Mouse (Mus musculus) spleen, adult 18-20 months (tissue): ENCODE results near the gene Dcun1d1.

Experiments used
- DNase-seq, 2 experiments: peaks; one replicate each; pipeline ENCODE4 v3.0.0; 2022; ENCODE audit warnings: mixed read lengths in 2 of 2

Gene Dcun1d1

DNA sequence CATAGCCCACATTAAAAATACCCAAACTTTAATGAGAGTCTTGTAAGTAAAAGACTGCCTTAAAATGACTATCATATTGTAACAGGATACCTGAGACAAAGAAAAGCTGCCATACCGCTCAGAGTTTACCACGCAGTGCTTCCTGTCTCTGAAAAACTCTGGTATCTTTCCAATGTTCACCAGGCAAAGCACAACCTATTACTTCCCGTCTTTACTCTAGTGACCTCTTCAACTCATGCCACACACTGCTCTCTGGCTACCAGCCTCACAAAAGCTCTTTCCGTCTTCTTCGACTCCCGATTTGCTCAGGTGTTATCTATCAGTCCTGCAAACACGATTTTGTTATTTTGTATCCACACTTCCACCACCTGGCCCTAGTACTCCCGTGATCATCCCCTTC lies 7.4 kb downstream of the Dcun1d1 start:
- no peak for DNase-seq

GRCm38 (mm10) chr3:35929406-35929805 lies 7.8 kb downstream of the Dcun1d1 start:
- no peak for DNase-seq

DNA sequence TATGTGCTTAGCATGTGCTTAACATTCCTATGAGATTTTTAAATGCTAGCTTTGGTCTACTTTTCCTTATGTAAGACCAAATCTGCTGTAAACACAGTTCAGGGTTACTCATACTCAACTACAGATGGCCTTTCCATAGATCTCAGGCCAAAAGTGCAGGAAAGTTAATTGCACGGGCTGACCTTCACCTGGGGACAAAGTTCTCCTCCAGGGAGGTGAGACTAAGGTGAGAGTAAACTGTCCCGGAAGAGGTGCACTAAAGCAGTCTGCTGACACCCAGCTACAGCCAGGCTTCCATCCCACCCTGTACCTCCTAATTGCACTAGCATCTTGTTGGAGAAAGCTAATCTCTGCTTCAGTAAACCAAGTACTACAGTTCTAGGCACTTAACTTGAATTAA lies 11.4 kb downstream of the Dcun1d1 start:
- DNase-seq, result no peak

DNA sequence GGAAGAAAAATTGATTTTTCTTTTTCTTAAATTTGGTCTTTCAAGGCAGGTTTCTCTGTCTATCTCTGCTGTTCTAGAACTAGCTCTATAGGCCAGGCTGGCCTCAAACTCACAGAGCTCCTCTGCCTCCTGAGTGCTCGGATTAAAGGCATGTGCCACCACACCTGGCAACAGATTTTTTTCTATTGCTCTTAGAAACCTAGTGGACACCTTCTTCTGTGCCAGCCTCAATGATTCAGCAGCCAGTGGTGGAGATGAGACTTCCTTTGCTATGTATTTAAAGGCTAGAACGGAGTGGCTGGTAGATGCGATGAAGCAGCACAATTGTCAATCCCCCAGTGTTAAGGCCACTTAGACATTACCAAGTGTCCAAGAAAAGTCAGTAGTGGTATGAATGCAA lies 13.2 kb downstream of the Dcun1d1 start:
- no peak for DNase-seq

GRCm38 (mm10) chr3:35923495-35923894 lies 13.8 kb downstream of the Dcun1d1 start:
- DNase-seq, result no peak

DNA sequence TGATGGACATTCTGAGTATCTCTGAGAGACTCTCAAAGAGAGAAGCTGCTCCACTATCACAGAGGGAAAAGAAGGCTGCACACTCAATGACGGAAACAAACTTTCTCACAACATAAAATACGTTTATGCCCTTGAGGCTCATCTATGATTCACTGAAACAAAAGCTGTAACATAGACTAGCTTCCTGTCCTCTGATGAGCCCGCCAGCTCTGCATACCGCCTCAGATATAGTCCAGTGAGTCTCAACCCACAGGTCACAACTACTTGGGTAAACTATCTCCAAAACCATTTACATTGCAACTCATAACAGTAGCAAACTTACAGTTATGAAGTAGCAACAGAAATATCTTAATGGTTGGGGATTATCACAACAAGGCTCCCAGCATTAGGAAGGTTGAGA lies 14.7 kb downstream of the Dcun1d1 start:
- DNase-seq, result no peak

GRCm38 (mm10) chr3:35918229-35918628 lies 19.0 kb downstream of the Dcun1d1 start:
- no peak for DNase-seq

- no peak for DNase-seq
Observed at GRCm38 (mm10) chr3:35908982-35909680, 28.1 kb downstream of the Dcun1d1 start.

GRCm38 (mm10) chr3:35900555-35901204 lies 36.6 kb downstream of the Dcun1d1 start:
- peak in 1 of 2 experiments; percentile 21 for DNase-seq

GRCm38 (mm10) chr3:35899109-35899508 lies 38.1 kb downstream of the Dcun1d1 start:
- DNase-seq, result no peak

GRCm38 (mm10) chr3:35897900-35898299 lies 39.3 kb downstream of the Dcun1d1 start:
- DNase-seq, result no peak

- no peak for DNase-seq
Observed at GRCm38 (mm10) chr3:35893156-35893555, 44.1 kb downstream of the Dcun1d1 start.

DNA sequence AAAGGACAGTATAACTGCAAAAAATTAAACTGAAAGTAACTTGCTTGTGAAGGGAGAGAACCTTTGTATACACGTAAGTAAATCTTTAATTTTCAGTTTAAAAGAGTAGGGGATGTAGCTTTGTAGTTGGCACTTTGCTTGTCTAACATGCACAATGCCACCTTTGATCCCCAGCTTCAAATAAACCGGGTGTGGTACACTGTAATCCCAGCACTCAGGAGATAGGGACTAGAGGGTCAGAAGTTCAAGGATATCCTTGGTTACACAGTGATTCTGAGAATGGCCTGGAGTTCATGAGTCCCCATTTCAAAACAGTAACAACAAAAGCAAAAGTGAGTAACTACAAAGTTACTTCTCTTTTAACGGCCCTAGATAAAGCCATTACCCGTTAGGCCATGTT lies 46.1 kb downstream of the Dcun1d1 start:
- DNase-seq, result no peak

- no peak for DNase-seq
Observed at GRCm38 (mm10) chr3:35889531-35889930, 47.7 kb downstream of the Dcun1d1 start.

DNA sequence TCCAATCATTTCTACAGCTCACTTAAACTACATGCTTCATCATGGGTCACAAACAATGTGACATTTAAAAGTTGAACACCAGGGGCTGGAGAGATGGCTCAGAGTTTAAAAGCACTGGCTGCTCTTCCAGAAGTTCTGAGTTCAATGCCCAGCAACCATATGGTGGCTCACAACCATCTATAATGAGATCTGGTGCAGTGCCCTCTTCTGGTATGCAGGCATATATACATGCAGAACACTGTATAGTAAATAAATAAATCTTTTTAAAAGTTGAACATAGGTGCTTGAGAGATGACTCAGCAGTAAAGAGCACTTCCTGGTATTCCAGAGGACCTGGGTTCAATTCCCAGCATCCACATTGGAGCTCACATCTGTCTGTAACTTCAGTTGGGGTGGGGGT lies 54.0 kb downstream of the Dcun1d1 start:
- no peak for DNase-seq

- no peak for DNase-seq
Observed at GRCm38 (mm10) chr3:35849326-35849725, 87.9 kb downstream of the Dcun1d1 start.
